Mouse (Mus musculus) limb, embryonic 13.5 days (tissue): ENCODE measurements around the gene Olfr452. TPM values are rescaled to one million over a fixed set of nuclear protein-coding genes. Genes with fewer than 3 reads are reported as not detected.

Experiments used
- ATAC-seq: fragments of 200-750 bp; cut with Nextera tagmentation; 2 replicates; pipeline ENCODE4 v1.8.0; 2017; ENCODE audit warnings: low read depth, moderate number of reproducible peaks, moderate TSS enrichment; ENCODE audit not compliant: low FRiP score
- H3K27ac ChIP-seq: fragments of 300-500 bp; sonication (generic); 2 replicates; pipeline ENCODE4 v1.5.1; 2015; ENCODE audit warnings: inconsistent platforms, mild to moderate bottlenecking, moderate library complexity
- H3K27me3 ChIP-seq: fragments of 300-500 bp; sonication (generic); 2 replicates; pipeline ENCODE4 v1.6.1; 2015; ENCODE audit warnings: mild to moderate bottlenecking, inconsistent platforms
- H3K36me3 ChIP-seq: fragments of 300-500 bp; sonication (generic); 2 replicates; pipeline ENCODE4 v1.6.1; 2015; ENCODE audit warnings: inconsistent platforms, mild to moderate bottlenecking, moderate library complexity
- H3K4me1 ChIP-seq: fragments of 300-500 bp; sonication (generic); 2 replicates; pipeline ENCODE4 v1.6.1; 2015; ENCODE audit warnings: inconsistent platforms
- H3K4me2 ChIP-seq: fragments of 300-500 bp; sonication (generic); replicated peaks from 2 replicates; pipeline ENCODE4 v1.6.1; 2015; ENCODE audit warnings: inconsistent platforms, mild to moderate bottlenecking, moderate library complexity
- H3K4me3 ChIP-seq: fragments of 300-500 bp; sonication (generic); 2 replicates; pipeline ENCODE4 v1.5.1; 2015; ENCODE audit warnings: moderate library complexity, mild to moderate bottlenecking, inconsistent platforms
- H3K9ac ChIP-seq: fragments of 300-500 bp; sonication (generic); 2 replicates; pipeline ENCODE4 v1.6.1; 2015; ENCODE audit warnings: mild to moderate bottlenecking, inconsistent platforms
- H3K9me3 ChIP-seq: fragments of 300-500 bp; sonication (generic); 2 replicates; pipeline ENCODE4 v1.6.1; 2016; ENCODE audit warnings: inconsistent platforms
- WGBS: fragments of 180-500 bp; shearing (Covaris S2); methylation state at CpG from one replicate; pipeline ENCODE4 v1.1.7; 2015; 5-methylcytosine and 5-hydroxymethylcytosine counted together
- polyA plus RNA-seq: library from polyadenylated mRNA; unstranded; fragments of >200 nt; fragmentation: Nextera tagmentation; extraction: Ambion mirVana; gene quantifications from 2 replicates; pipeline ENCODE4 v1.2.1, GENCODE M21; 2015

Olfr452 gene
- not detected in 2 replicates for polyA plus RNA-seq

- H3K9ac ChIP-seq = no peak within 1 kb of the TSS
- H3K27ac ChIP-seq = no peak within 1 kb of the TSS
- no peaks in the 10 kb centered on the region for H3K9me3 ChIP-seq
- H3K27me3 ChIP-seq = no peaks in the 10 kb centered on the region
- H3K36me3 ChIP-seq = no peaks in the 10 kb centered on the region
- H3K4me1 ChIP-seq = no peaks in the 10 kb centered on the region
- ATAC-seq = no peak
- no peak within 1 kb of the TSS for H3K4me3 ChIP-seq
- H3K4me2 ChIP-seq = no peak within 1 kb of the TSS
Observed at GRCm38 (mm10) chr6:42784793-42785192, at the start of gene Olfr452. TSS of gene Olfr452 (plus strand) at chr6:42785093.

GRCm38 (mm10) chr6:42739071-42739470 is 45.8 kb upstream of the Olfr452 start, which contains the start of gene Olfr453:
TSS of gene Olfr453 (plus strand) at chr6:42739371.
- H3K4me3 ChIP-seq = no peak within 1 kb of the TSS
- no peaks in the 10 kb centered on the region for H3K27me3 ChIP-seq
- ATAC-seq = no peak
- H3K9me3 ChIP-seq = no peaks in the 10 kb centered on the region
- no peak within 1 kb of the TSS for H3K9ac ChIP-seq
- no peaks in the 10 kb centered on the region for H3K36me3 ChIP-seq
- no peak within 1 kb of the TSS for H3K27ac ChIP-seq
- WGBS = 98% methylated on average over 1 of the region's 1 CpGs
- no peaks in the 10 kb centered on the region for H3K4me1 ChIP-seq
- H3K4me2 ChIP-seq = no peak within 1 kb of the TSS

DNA sequence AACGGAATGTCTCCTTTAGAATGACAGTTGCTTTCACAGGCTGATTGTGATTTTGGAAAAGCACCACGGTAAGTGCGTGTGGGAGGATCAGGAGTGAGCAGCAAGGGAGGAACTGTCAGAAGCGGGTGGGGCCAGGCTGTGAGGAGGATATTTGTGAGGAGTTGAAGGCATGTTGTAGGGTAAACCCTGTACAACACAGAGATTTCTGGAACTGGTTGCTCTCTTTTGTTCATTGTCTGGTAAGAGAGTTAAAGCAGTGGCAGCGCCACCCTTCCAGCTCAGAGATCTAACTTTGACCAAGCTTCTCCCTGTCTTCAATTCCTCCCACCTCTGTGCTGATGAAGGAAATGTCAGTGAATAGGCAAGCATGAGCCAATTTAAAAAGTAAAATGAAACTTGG is 42.6 kb upstream of the Olfr452 start:
- 81% methylated on average over 5 of the region's 5 CpGs for WGBS
- Histone ChIP-seq H3K9me3 (no peaks in the 10 kb centered on the region), H3K4me2 (no peak overlapping the region), H3K9ac (no peak overlapping the region), H3K27ac (no peak overlapping the region), H3K4me3 (no peak overlapping the region), H3K27me3 (no peaks in the 10 kb centered on the region), H3K36me3 (no peaks in the 10 kb centered on the region), H3K4me1 (no peaks in the 10 kb centered on the region)
- ATAC-seq = no peak

DNA sequence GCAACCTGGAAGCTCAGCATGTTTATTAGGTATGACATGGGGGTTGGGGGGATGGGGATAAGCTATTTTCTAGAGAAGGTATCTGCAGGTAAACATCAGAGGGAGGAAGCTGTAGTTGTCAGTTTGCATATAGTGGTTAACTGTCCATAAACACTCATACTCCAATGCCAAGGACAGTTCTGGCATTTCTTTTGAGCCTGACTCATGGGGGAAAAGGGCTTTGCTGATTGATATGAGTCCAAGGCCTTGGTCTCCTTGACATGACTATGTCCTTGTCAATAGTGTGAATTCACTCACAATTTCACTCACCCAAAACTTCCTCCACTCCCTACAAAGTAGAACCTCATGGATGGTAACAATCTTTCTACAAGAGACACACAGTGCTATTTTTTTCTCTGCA is 37.0 kb upstream of the Olfr452 start:
- Histone ChIP-seq H3K27me3 (no peaks in the 10 kb centered on the region), H3K4me1 (no peaks in the 10 kb centered on the region), H3K27ac (no peak overlapping the region), H3K9me3 (no peaks in the 10 kb centered on the region), H3K9ac (no peak overlapping the region), H3K4me3 (no peak overlapping the region), H3K4me2 (no peak overlapping the region), H3K36me3 (no peaks in the 10 kb centered on the region)
- ATAC-seq = no peak

DNA sequence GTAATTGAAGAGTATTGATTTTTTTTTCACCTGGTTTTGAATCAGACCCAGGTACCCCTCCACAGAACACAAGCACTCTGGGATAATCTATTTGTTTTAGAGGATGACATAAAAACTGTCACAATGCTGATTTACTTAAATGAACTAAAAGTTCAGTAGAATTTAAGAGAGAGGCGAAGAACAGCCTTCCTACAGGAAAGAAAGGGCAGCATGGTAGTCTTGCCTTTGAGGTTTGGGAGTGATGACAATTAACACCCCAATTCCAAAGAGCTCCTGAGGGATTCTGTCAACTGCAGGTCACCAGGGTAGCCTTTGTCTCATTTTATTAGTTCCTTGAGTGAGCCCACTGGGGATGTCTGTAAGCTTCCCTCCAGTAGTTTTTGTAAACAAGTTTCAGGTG is 28.8 kb upstream of the Olfr452 start, which contains the start of gene Olfr38:
Gene Olfr38 (plus strand): TSS at position 301 of the 400 bp plus-strand sequence.
- Histone ChIP-seq H3K27me3 (no peaks in the 10 kb centered on the region), H3K4me2 (no peak within 1 kb of the TSS), H3K9me3 (no peaks in the 10 kb centered on the region), H3K4me3 (no peak within 1 kb of the TSS), H3K27ac (no peak within 1 kb of the TSS), H3K9ac (no peak within 1 kb of the TSS), H3K36me3 (no peaks in the 10 kb centered on the region), H3K4me1 (no peaks in the 10 kb centered on the region)
- no peak for ATAC-seq
- WGBS = 55% methylated on average over 1 of the region's 1 CpGs

DNA sequence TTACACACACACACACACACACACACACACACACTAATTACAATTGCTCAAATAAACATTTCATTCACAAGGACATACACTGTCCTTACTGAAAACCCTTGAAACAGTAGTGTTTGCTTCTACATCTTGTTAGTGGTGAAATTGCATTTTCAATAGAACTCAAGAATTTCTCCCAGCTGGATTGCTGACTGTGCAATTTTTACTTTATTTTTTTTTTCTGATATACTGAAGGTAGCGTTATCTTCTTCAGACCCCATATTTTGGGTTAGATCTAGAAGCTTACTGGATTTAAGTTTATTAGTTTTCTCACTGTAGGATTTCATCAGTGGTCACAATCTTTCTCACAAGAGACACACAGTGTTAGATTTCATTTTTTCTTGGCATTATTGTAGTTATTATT is 7.8 kb upstream of the Olfr452 start:
- Histone ChIP-seq H3K9ac (no peak overlapping the region), H3K4me3 (no peak overlapping the region), H3K36me3 (no peaks in the 10 kb centered on the region), H3K27ac (no peak overlapping the region), H3K4me1 (no peaks in the 10 kb centered on the region), H3K27me3 (no peaks in the 10 kb centered on the region), H3K4me2 (no peak overlapping the region), H3K9me3 (no peaks in the 10 kb centered on the region)
- ATAC-seq = no peak
- 91% methylated on average over 1 of the region's 1 CpGs for WGBS

DNA sequence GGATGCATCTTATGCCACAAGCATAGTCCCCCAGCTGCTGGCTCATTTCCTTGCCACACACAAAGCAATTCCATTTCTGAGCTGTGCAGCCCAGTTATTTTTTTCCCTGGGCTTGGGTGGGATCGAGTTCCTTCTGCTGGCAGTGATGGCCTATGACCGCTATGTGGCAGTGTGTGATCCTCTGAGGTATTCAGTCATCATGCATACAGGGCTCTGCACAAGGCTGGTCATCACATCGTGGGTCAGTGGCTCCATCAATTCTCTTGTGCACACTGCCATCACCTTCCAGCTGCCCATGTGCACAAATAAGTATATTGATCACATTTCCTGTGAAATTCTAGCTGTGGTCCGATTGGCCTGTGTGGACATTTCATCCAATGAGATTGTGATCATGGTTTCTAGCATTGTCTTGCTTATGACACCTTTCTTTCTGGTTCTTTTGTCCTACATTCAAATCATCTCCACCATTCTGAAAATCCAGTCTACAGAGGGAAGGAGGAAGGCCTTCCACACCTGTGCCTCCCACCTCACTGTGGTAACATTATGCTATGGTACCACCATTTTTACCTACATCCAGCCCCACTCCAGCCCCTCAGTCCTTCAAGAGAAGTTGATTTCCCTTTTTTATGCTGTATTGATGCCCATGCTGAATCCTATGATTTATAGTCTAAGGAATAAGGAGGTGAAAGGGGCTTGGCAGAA is 5.5 kb downstream of the Olfr452 start:
- no peaks in the 10 kb centered on the region for H3K36me3 ChIP-seq
- 55% methylated on average over 4 of the region's 4 CpGs for WGBS
- no peak overlapping the region for H3K9ac ChIP-seq
- H3K4me1 ChIP-seq = no peaks in the 10 kb centered on the region
- no peak overlapping the region for H3K4me3 ChIP-seq
- H3K27ac ChIP-seq = no peak overlapping the region
- H3K27me3 ChIP-seq = no peaks in the 10 kb centered on the region
- no peaks in the 10 kb centered on the region for H3K9me3 ChIP-seq
- H3K4me2 ChIP-seq = no peak overlapping the region
- no peak for ATAC-seq

GRCm38 (mm10) chr6:42790949-42791556 is 6.2 kb downstream of the Olfr452 start:
- Histone ChIP-seq H3K4me1 (no peaks in the 10 kb centered on the region), H3K27me3 (no peaks in the 10 kb centered on the region), H3K36me3 (no peaks in the 10 kb centered on the region), H3K4me3 (no peak overlapping the region), H3K9ac (no peak overlapping the region), H3K4me2 (no peak overlapping the region), H3K27ac (no peak overlapping the region), H3K9me3 (no peaks in the 10 kb centered on the region)
- WGBS = 82% methylated on average over 9 of the region's 9 CpGs
- no peak for ATAC-seq

- Histone ChIP-seq H3K4me2 (no peak overlapping the region), H3K4me3 (no peak overlapping the region), H3K27ac (no peak overlapping the region), H3K27me3 (no peaks in the 10 kb centered on the region), H3K9ac (no peak overlapping the region), H3K36me3 (no peaks in the 10 kb centered on the region), H3K4me1 (no peaks in the 10 kb centered on the region), H3K9me3 (no peaks in the 10 kb centered on the region)
- no peak for ATAC-seq
- 91% methylated on average over 3 of the region's 3 CpGs for WGBS
Observed at GRCm38 (mm10) chr6:42794982-42795381, 10.1 kb downstream of the Olfr452 start.

DNA sequence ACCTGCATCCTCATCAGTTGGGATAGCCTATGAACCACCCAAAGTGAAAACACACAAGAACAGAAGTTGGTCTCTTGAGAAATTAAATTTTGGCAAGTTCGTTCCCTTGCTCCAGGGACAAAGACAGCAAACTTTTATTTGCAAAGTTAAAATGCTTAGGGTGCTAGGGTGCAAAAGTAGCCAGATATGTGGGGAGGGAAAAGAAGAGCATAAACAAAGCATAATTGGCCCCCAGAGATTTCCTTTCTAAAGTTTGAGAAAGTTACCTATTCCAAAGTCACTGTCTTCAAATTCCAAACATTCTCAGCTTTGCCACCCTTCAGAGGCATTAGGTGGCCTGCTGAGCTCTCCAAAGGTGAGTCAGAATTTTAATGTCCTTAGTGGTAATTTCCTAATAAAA is 26.7 kb downstream of the Olfr452 start, which contains the start of gene Olfr450:
Gene Olfr450 (plus strand): TSS at position 301 of the 400 bp plus-strand sequence.
- no peaks in the 10 kb centered on the region for H3K27me3 ChIP-seq
- no peak for ATAC-seq
- 82% methylated on average over 1 of the region's 1 CpGs for WGBS

DNA sequence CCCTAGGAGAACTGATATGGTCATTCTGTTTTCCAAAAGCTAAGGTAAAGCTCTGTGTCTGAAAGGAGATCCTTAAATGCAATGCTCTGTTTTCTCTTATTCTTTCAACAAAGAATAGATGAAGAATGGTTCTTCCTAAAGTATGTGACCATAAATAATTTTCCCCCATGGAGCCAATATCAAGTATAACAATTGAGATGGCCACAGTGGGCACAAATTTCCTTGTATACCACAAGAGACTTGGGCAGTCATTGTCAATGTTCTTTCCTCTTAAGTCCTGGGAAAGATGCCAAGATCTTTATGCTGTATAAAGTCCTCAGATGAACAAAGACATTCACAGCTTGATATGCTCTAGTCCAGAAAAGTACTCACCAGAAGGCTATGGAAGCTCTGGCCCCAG is 49.2 kb downstream of the Olfr452 start, which contains the start of gene Olfr449:
Gene Olfr449 (plus strand): TSS at position 301 of the 400 bp plus-strand sequence.
- no peaks in the 10 kb centered on the region for H3K27me3 ChIP-seq
- H3K36me3 ChIP-seq = no peaks in the 10 kb centered on the region
- no peak within 1 kb of the TSS for H3K4me3 ChIP-seq
- no peak for ATAC-seq
- no peak within 1 kb of the TSS for H3K9ac ChIP-seq
- no peak within 1 kb of the TSS for H3K4me2 ChIP-seq
- H3K9me3 ChIP-seq = no peaks in the 10 kb centered on the region
- no peaks in the 10 kb centered on the region for H3K4me1 ChIP-seq
- no peak within 1 kb of the TSS for H3K27ac ChIP-seq

More for the DNA sequence above, 26.7 kb downstream of the Olfr452 start, which contains the start of gene Olfr450:
- Histone ChIP-seq H3K9ac (no peak within 1 kb of the TSS), H3K36me3 (no peaks in the 10 kb centered on the region), H3K27ac (no peak within 1 kb of the TSS), H3K4me1 (no peaks in the 10 kb centered on the region), H3K4me3 (no peak within 1 kb of the TSS), H3K4me2 (no peak within 1 kb of the TSS), H3K9me3 (no peaks in the 10 kb centered on the region)
